Mouse (Mus musculus): ENCODE measurements around the gene Trim47. TPM values are rescaled to one million over a fixed set of nuclear protein-coding genes. Genes with fewer than 3 reads are reported as not detected.

Gene Trim47
- 15.7 and 16.1 TPM in 2 replicates for polyA plus RNA-seq (2015; fragmentation: Nextera tagmentation; extraction: Ambion mirVana)

DNA sequence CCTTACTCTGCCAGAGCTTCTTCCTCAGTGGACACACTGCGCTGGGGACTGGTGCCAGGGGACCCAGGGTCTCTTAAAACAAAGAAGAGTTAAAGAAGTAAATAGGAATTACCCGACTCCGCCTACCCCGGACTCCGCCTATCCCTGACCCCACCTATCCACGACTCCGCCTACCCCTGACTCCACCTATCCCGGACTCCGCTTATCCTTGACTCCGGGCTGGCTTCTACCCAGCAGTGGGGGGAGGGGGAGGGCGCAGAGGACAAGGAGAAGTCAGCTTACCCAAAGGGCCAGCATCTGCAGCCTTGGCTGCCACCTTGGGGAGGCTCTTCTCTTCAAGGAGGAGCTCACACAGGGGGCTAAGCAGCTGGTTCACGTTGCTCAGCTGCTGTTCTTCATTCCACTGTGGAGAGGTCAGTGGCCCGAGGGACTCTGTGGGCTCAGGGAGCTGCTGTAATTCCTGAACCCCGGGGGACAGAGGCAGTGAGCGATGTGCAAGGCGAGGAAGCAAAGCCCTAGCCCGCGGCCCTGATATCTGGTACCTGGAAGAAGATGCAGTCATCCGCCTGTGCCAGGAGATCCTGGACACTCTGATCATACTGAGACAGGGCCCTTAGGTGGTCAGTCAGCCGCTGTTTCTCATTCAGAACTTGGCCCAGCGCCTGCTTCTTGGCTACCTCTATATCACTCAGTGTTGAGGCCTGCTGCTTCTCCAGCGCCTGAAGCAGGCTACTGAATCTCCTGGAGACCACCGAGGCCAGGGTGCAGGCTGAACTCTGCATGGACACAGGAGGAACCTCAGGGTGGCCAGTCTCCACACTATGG is at the start of gene Trim47:
Gene Trim47 (minus strand): TSS at position 55 of the 825 bp plus-strand sequence.
- no peak for TF ChIP-seq CTCF (IDR thresholded peaks at IDR 0.05; ENCODE audit: low read depth)
- Histone ChIP-seq H3K9ac (ENCODE audit: low read depth, low read length) (no peak within 1 kb of the TSS), H3K27me3 (replicated peaks; ENCODE audit: control insufficient read depth, insufficient read depth, low read length) (no peaks in the 10 kb centered on the region), H3K27ac (ENCODE audit: low read depth, low read length) (peak within 1 kb of the TSS; percentile 46; the same call in 1 of the 2 replicates), H3K4me2 (replicated peaks; ENCODE audit: low read depth) (peak within 1 kb of the TSS; percentile 37), H3K36me3 (ENCODE audit: control insufficient read depth, insufficient read depth) (peaks cover 55% of the 10 kb centered on the region), H3K9me3 (ENCODE audit: control insufficient read depth) (no peaks in the 10 kb centered on the region), H3K4me1 (replicated peaks; ENCODE audit: control insufficient read depth, insufficient read depth, low read length) (peaks cover 8% of the 10 kb centered on the region), H3K4me3 (ENCODE audit: low read depth, low read length) (no peak within 1 kb of the TSS)
- 0 out of 2 replicates have a peak, but pooled peaks have one; percentile 11 for ATAC-seq
- 37% methylated on average over 22 of the region's 23 CpGs for WGBS

DNA sequence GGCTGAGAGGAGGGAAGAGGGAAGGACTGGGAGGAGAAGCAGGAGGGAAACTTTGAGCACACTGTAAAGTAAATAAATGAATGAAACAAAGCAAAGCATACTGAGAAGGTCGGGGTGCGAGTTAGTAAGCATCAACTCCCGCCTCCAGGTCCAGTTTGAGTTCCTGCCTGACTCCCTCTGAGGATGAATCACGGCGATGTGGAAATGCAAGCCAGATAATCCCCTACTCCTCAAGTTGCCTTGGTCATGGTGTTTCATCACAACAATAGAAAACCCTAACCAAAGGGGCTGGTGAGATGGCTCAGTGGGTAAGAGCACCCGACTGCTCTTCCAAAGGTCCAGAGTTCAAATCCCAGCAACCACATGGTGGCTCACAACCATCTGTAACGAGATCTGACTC is 49.0 kb upstream of the Trim47 start:
- no peak for ATAC-seq
- Histone ChIP-seq H3K27ac (ENCODE audit: low read depth, low read length) (no peak overlapping the region), H3K27me3 (replicated peaks; ENCODE audit: control insufficient read depth, insufficient read depth, low read length) (no peaks in the 10 kb centered on the region), H3K4me2 (replicated peaks; ENCODE audit: low read depth) (no peak overlapping the region), H3K4me1 (replicated peaks; ENCODE audit: control insufficient read depth, insufficient read depth, low read length) (no peaks in the 10 kb centered on the region), H3K4me3 (ENCODE audit: low read depth, low read length) (no peak overlapping the region), H3K36me3 (ENCODE audit: control insufficient read depth, insufficient read depth) (peaks cover 86% of the 10 kb centered on the region), H3K9me3 (ENCODE audit: control insufficient read depth) (no peaks in the 10 kb centered on the region), H3K9ac (ENCODE audit: low read depth, low read length) (no peak overlapping the region)
- 89% methylated on average over 7 of the region's 7 CpGs for WGBS
- TF ChIP-seq CTCF (IDR thresholded peaks at IDR 0.05; ENCODE audit: low read depth): no peak

DNA sequence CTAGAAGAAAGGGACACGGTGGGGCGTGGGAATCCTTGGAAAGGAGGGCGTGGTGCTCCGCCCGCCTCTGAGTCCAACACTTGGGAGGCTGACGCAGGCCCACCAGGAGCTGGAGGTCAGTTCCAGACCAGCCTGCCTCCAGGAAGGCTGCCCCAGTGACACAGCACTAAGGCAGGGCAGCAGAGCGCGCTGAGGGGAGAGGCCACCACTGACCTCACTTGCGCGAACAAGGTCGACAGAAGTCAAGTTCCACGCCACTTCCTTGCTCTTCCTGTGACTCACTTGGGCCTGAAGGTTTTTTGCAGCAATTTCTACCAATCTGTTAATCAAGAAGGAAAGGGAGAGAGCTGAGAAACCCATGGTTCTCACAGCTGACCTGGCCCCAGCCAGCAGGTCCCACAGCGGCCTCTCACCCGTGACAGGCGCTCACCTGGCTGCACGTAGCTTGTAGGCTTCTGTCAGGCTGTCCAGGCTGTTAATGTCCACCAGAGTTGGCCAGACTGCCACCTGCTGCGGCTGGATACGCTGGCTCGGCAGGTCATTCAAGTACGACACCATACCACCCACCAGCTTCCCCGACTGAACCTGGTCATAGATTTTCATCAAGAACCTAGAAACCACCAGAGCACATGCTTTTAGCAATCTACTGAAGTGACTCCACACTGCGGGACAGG is 47.9 kb upstream of the Trim47 start:
- H3K4me1 ChIP-seq (replicated peaks; ENCODE audit: control insufficient read depth, insufficient read depth, low read length): no peaks in the 10 kb centered on the region
- H3K9me3 ChIP-seq (ENCODE audit: control insufficient read depth): no peaks in the 10 kb centered on the region
- no peak overlapping the region for H3K9ac ChIP-seq (ENCODE audit: low read depth, low read length)
- 82% methylated on average over 22 of the region's 22 CpGs for WGBS
- no peak overlapping the region for H3K4me3 ChIP-seq (ENCODE audit: low read depth, low read length)
- H3K4me2 ChIP-seq (replicated peaks; ENCODE audit: low read depth): no peak overlapping the region
- no peak for TF ChIP-seq CTCF (IDR thresholded peaks at IDR 0.05; ENCODE audit: low read depth)
- peak; percentile 20; the same call in 1 of the 2 replicates for ATAC-seq
- peak overlapping the region; percentile 15; the same call in 1 of the 2 replicates for H3K27ac ChIP-seq (ENCODE audit: low read depth, low read length)
- peaks cover 75% of the 10 kb centered on the region for H3K36me3 ChIP-seq (ENCODE audit: control insufficient read depth, insufficient read depth)
- H3K27me3 ChIP-seq (replicated peaks; ENCODE audit: control insufficient read depth, insufficient read depth, low read length): no peaks in the 10 kb centered on the region

DNA sequence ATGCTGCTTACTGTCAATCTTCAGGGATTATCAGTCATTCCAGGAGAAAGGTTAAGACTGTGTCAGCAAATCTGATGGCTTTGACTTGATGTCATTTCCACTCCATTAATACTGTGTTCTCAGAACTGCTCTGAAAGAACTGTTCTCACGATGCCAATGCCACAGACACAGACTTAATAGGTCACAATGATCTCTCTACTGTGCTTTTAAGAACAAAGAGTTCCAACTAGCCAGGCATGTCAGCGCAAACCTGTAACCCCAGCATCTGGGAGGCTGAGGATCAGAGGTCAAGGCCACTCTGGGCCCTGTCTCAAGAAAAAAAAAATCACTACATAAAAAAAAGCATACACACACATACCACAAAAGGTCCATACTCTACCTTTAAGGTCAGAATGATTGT is 44.9 kb upstream of the Trim47 start:
- Histone ChIP-seq H3K9ac (ENCODE audit: low read depth, low read length) (0 out of 2 replicates have a peak overlapping the region, but pooled peaks have one; percentile 11), H3K4me2 (replicated peaks; ENCODE audit: low read depth) (no peak overlapping the region), H3K36me3 (ENCODE audit: control insufficient read depth, insufficient read depth) (peaks cover 51% of the 10 kb centered on the region), H3K4me1 (replicated peaks; ENCODE audit: control insufficient read depth, insufficient read depth, low read length) (peaks cover 3% of the 10 kb centered on the region; the same call in 1 of the 2 replicates), H3K9me3 (ENCODE audit: control insufficient read depth) (no peaks in the 10 kb centered on the region), H3K27ac (ENCODE audit: low read depth, low read length) (peak overlapping the region; percentile 35; the same call in 1 of the 2 replicates), H3K27me3 (replicated peaks; ENCODE audit: control insufficient read depth, insufficient read depth, low read length) (no peaks in the 10 kb centered on the region), H3K4me3 (ENCODE audit: low read depth, low read length) (no peak overlapping the region)
- WGBS: 68% methylated on average over 2 of the region's 2 CpGs
- ATAC-seq: no peak
- no peak for TF ChIP-seq CTCF (IDR thresholded peaks at IDR 0.05; ENCODE audit: low read depth)

DNA sequence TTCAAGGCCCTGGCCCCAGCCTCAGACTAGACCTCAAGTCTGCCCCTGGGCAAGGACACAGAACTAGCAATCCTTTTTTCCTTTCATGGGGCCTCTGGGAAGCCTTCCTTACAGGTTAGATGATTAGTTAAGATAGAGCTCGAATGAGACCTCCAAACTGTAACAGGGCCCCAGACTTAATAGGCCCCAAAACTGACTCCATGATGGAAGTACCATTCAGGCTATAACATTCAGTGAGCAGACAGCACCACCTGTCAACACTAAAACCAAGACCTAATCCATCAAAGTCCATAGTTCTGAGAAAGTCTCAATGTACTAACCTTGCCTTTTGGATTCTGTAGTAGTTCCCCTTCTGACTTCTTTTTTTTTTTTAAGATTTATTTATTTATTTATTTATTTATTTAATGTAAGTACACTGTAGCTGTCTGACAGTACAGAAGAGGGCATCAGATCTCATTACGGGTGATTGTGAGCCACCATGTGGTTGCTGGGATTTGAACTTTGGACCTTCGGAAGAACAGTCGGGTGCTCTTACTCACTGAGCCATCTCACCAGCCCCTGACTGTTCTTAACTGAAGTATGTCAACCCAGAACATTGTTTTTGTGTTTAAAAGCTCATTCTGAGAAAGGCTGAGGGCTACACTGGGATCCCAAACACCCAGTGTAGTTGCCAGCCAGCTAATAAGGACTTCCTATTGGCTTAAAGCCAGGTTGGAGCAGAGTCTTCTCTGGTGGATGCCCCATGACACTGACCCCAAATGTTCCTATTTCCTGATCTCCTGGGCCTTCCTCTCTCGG is 43.2 kb upstream of the Trim47 start:
- no peaks in the 10 kb centered on the region for H3K27me3 ChIP-seq (replicated peaks; ENCODE audit: control insufficient read depth, insufficient read depth, low read length)
- 46% methylated on average over 5 of the region's 5 CpGs for WGBS
- no peak overlapping the region for H3K4me3 ChIP-seq (ENCODE audit: low read depth, low read length)
- no peaks in the 10 kb centered on the region for H3K9me3 ChIP-seq (ENCODE audit: control insufficient read depth)
- peaks cover 5% of the 10 kb centered on the region; the same call in 1 of the 2 replicates for H3K4me1 ChIP-seq (replicated peaks; ENCODE audit: control insufficient read depth, insufficient read depth, low read length)
- no peak for TF ChIP-seq CTCF (IDR thresholded peaks at IDR 0.05; ENCODE audit: low read depth)
- peak overlapping the region; percentile 37; the same call in 1 of the 2 replicates for H3K27ac ChIP-seq (ENCODE audit: low read depth, low read length)
- ATAC-seq: no peak; the same call in 1 of the 2 replicates
- H3K4me2 ChIP-seq (replicated peaks; ENCODE audit: low read depth): no peak overlapping the region
- H3K36me3 ChIP-seq (ENCODE audit: control insufficient read depth, insufficient read depth): peaks cover 35% of the 10 kb centered on the region
- no peak overlapping the region for H3K9ac ChIP-seq (ENCODE audit: low read depth, low read length)
